Mouse (Mus musculus): ENCODE data around the gene Smarcd3.

DNA sequence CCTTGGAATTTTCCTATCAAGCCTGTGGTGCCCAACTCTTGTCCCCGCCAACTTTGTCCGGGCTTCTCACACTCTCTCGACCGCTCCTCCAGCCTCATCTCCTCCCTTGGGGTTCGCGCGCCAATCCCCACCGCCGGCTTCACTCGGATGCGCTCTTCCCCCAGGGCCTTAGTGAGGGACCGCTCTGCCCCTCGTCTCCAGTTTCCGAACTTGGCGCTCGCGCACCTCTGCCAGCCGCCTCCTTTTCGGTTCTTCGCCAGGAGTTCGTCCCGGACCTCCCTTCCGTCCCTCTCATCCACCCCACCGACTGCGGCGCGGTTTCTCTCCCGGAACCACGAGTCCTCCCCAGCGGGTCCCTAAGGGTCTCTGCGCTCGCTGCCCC, 47.4 kb downstream of the Smarcd3 start:
- no peak for TF ChIP-seq CTCF (IDR thresholded peaks at IDR 0.05; ENCODE audit: low read depth, low read length)
- TF ChIP-seq GATA1 (IDR thresholded peaks at IDR 0.05; ENCODE audit: borderline replicate concordance, low read length), result no peak
- TF ChIP-seq TAL1 (conservative IDR thresholded peaks at IDR 0.05; ENCODE audit: low read depth, low read length), result no peak
